Mouse (Mus musculus) ovary, postnatal 14 days (tissue): Measurements from ENCODE around the gene Ergic3.

Source experiments
- DNase-seq: peaks from one replicate; pipeline ENCODE4 v3.0.0; 2022; ENCODE audit warnings: low spot score

Ergic3 gene

GRCm38 (mm10) chr2:156066126-156066525 lies 58.3 kb downstream of the Ergic3 start:
- no peak for DNase-seq
